Comparison of ENCODE assay signal across 15 mouse cellular contexts in genomic region chr16:46617544-46618335, GRCm38 (mm10).
A peak's percentile ranks its signal among the peaks of the same experiment; 100 is the strongest.
DNase-seq lines count a peak whose midpoint lies in the region; ATAC-seq and TF ChIP-seq lines count a peak whose summit lies in the region.
"Had no signal": no experiment of that assay in that cellular context is flagged by ENCODE, and none has a peak within 500 bp of the region (broad histone marks: within the 10 kb centered on the region; RNA-seq: fewer than 3 reads in every experiment).

No protein-coding gene starts in this region.

- H3K36me3 ChIP-seq in forebrain, embryonic 12.5 days (replicated peaks), result no peaks in the 10 kb centered on the region
- no peaks in the 10 kb centered on the region for H3K36me3 ChIP-seq in forebrain, embryonic 10.5 days (replicated peaks)
- no peaks in the 10 kb centered on the region for H3K36me3 ChIP-seq in lung, embryonic 14.5 days (ENCODE audit: insufficient read depth)
- H3K36me3 ChIP-seq in embryonic facial prominence, embryonic 11.5 days (replicated peaks; ENCODE audit: control insufficient read depth, insufficient read depth, low read depth, low read length), result no peaks in the 10 kb centered on the region
- H3K36me3 ChIP-seq in limb, embryonic 15.5 days, result no peaks in the 10 kb centered on the region
- H3K36me3 ChIP-seq in liver, embryonic 11.5 days (ENCODE audit: control insufficient read depth, insufficient read depth, low read length), result no peaks in the 10 kb centered on the region
- H3K36me3 ChIP-seq: midbrain, embryonic 10.5 days; neural tube, embryonic 12.5 days had no signal

- no peak for DNase-seq in forebrain, embryonic 10.5 days (ENCODE audit: extremely low spot score, low spot score)
- DNase-seq in lung, embryonic 14.5 days, result peak; percentile 4
- no peak for DNase-seq in lung, adult 2 months
- peak; percentile 33 for DNase-seq in embryonic facial prominence, embryonic 11.5 days (ENCODE audit: low spot score)
- DNase-seq in layer of hippocampus, adult 8-10 months (ENCODE audit: low spot score in 2 of 2), result no peak
- no peak for DNase-seq in liver, embryonic 11.5 days (ENCODE audit: low spot score)
- DNase-seq: cerebellum, adult 9-11 months; thymus, adult 18-20 months had no signal

- no peak for TF ChIP-seq POLR2A in lung, adult 2 months (IDR thresholded peaks at IDR 0.05; ENCODE audit: borderline replicate concordance, extremely low read depth, low read depth, low read length)

- WGBS in forebrain, embryonic 12.5 days, result 49% methylated on average over 13 of the region's 13 CpGs
- 72% methylated on average over 13 of the region's 13 CpGs for WGBS in forebrain, embryonic 10.5 days
- WGBS in lung, embryonic 14.5 days, result 36% methylated on average over 13 of the region's 13 CpGs
- 55% methylated on average over 13 of the region's 13 CpGs for WGBS in lung, adult 2 months
- 64% methylated on average over 13 of the region's 13 CpGs for WGBS in embryonic facial prominence, embryonic 11.5 days
- 49% methylated on average over 13 of the region's 13 CpGs for WGBS in limb, embryonic 15.5 days
- WGBS in liver, embryonic 11.5 days, result 75% methylated on average over 13 of the region's 13 CpGs

- 0 out of 2 replicates have a peak, but pooled peaks have one; percentile 44 for ATAC-seq in forebrain, embryonic 12.5 days (ENCODE audit: low FRiP score)
- ATAC-seq in lung, embryonic 14.5 days (ENCODE audit: insufficient read depth), result no peak
- no peak for ATAC-seq in embryonic facial prominence, embryonic 11.5 days (replicated peaks; ENCODE audit: insufficient number of reproducible peaks, low FRiP score, low TSS enrichment, low read depth)
- 0 out of 2 replicates have a peak, but pooled peaks have one; percentile 19 for ATAC-seq in limb, embryonic 15.5 days (ENCODE audit: insufficient number of reproducible peaks, low FRiP score, low TSS enrichment, low read depth)
- ATAC-seq in liver, embryonic 11.5 days (replicated peaks; ENCODE audit: low FRiP score), result no peak
- ATAC-seq: activated CD4-positive, CD25-positive, alpha-beta regulatory T cell, adult 4 months had no signal

- no peaks in the 10 kb centered on the region for H3K9me3 ChIP-seq in forebrain, embryonic 12.5 days
- no peaks in the 10 kb centered on the region for H3K9me3 ChIP-seq in forebrain, embryonic 10.5 days
- H3K9me3 ChIP-seq in lung, embryonic 14.5 days (ENCODE audit: low read depth, low read length), result no peaks in the 10 kb centered on the region
- no peaks in the 10 kb centered on the region for H3K9me3 ChIP-seq in embryonic facial prominence, embryonic 11.5 days (replicated peaks; ENCODE audit: control insufficient read depth, low read length)
- no peaks in the 10 kb centered on the region for H3K9me3 ChIP-seq in limb, embryonic 15.5 days
- H3K9me3 ChIP-seq in liver, embryonic 11.5 days (ENCODE audit: control insufficient read depth, low read length), result no peaks in the 10 kb centered on the region
- H3K9me3 ChIP-seq: midbrain, embryonic 10.5 days; neural tube, embryonic 12.5 days had no signal

- H3K27ac ChIP-seq in forebrain, embryonic 12.5 days, result no peak overlapping the region
- H3K27ac ChIP-seq in forebrain, embryonic 10.5 days, result no peak overlapping the region
- H3K27ac ChIP-seq in lung, embryonic 14.5 days (ENCODE audit: low read depth), result no peak overlapping the region
- no peak overlapping the region for H3K27ac ChIP-seq in embryonic facial prominence, embryonic 11.5 days (replicated peaks; ENCODE audit: low read depth, low read length)
- H3K27ac ChIP-seq in limb, embryonic 15.5 days, result no peak overlapping the region
- H3K27ac ChIP-seq in liver, embryonic 11.5 days (ENCODE audit: low read depth, low read length), result no peak overlapping the region
- H3K27ac ChIP-seq: hindbrain, embryonic 14.5 days; midbrain, embryonic 10.5 days; neural tube, embryonic 12.5 days had no signal

- no peaks in the 10 kb centered on the region for H3K27me3 ChIP-seq in forebrain, embryonic 12.5 days
- no peaks in the 10 kb centered on the region for H3K27me3 ChIP-seq in forebrain, embryonic 10.5 days (ENCODE audit: poor library complexity, severe bottlenecking)
- no peaks in the 10 kb centered on the region for H3K27me3 ChIP-seq in lung, embryonic 14.5 days (ENCODE audit: insufficient read depth, low read length)
- H3K27me3 ChIP-seq in embryonic facial prominence, embryonic 11.5 days (ENCODE audit: control insufficient read depth, insufficient read depth, low read length), result no peaks in the 10 kb centered on the region
- no peaks in the 10 kb centered on the region for H3K27me3 ChIP-seq in limb, embryonic 15.5 days
- H3K27me3 ChIP-seq in liver, embryonic 11.5 days (replicated peaks; ENCODE audit: control insufficient read depth, insufficient read depth, low read length), result no peaks in the 10 kb centered on the region
- H3K27me3 ChIP-seq: neural tube, embryonic 12.5 days had no signal

- no peak overlapping the region for H3K4me2 ChIP-seq in forebrain, embryonic 12.5 days
- H3K4me2 ChIP-seq in lung, embryonic 14.5 days, result no peak overlapping the region
- no peak overlapping the region for H3K4me2 ChIP-seq in embryonic facial prominence, embryonic 11.5 days (ENCODE audit: low read depth, low read length)
- H3K4me2 ChIP-seq in limb, embryonic 15.5 days, result no peak overlapping the region
- no peak overlapping the region for H3K4me2 ChIP-seq in liver, embryonic 11.5 days
- H3K4me2 ChIP-seq: hindbrain, embryonic 14.5 days; neural tube, embryonic 12.5 days had no signal

- H3K9ac ChIP-seq in forebrain, embryonic 12.5 days, result no peak overlapping the region
- H3K9ac ChIP-seq in lung, embryonic 14.5 days, result no peak overlapping the region
- H3K9ac ChIP-seq in embryonic facial prominence, embryonic 11.5 days (replicated peaks; ENCODE audit: low read length), result no peak overlapping the region
- H3K9ac ChIP-seq in limb, embryonic 15.5 days, result no peak overlapping the region
- H3K9ac ChIP-seq in liver, embryonic 11.5 days (ENCODE audit: low read depth, low read length), result no peak overlapping the region
- H3K9ac ChIP-seq: hindbrain, embryonic 14.5 days; neural tube, embryonic 12.5 days had no signal

- no peak for TF ChIP-seq CTCF in lung, embryonic 14.5 days (IDR thresholded peaks at IDR 0.05; ENCODE audit: low read depth)
- no peak for TF ChIP-seq CTCF in lung, adult 2 months (IDR thresholded peaks at IDR 0.05; ENCODE audit: insufficient read depth, low read length)

- no peaks in the 10 kb centered on the region for H3K4me1 ChIP-seq in forebrain, embryonic 12.5 days
- peaks cover 4% of the 10 kb centered on the region; the same call in 1 of the 2 replicates for H3K4me1 ChIP-seq in forebrain, embryonic 10.5 days
- H3K4me1 ChIP-seq in lung, embryonic 14.5 days (ENCODE audit: insufficient read depth), result no peaks in the 10 kb centered on the region
- no peaks in the 10 kb centered on the region for H3K4me1 ChIP-seq in lung, adult 2 months (ENCODE audit: control insufficient read depth, insufficient read depth, low read length)
- no peaks in the 10 kb centered on the region for H3K4me1 ChIP-seq in embryonic facial prominence, embryonic 11.5 days (ENCODE audit: control insufficient read depth, insufficient read depth, low read length)
- H3K4me1 ChIP-seq in limb, embryonic 15.5 days, result no peaks in the 10 kb centered on the region
- no peaks in the 10 kb centered on the region for H3K4me1 ChIP-seq in liver, embryonic 11.5 days (replicated peaks; ENCODE audit: control insufficient read depth, insufficient read depth, low read length)
- H3K4me1 ChIP-seq: neural tube, embryonic 12.5 days had no signal

- no peak overlapping the region for H3K4me3 ChIP-seq in forebrain, embryonic 12.5 days (replicated peaks)
- no peak overlapping the region for H3K4me3 ChIP-seq in forebrain, embryonic 10.5 days
- no peak overlapping the region for H3K4me3 ChIP-seq in lung, embryonic 14.5 days (ENCODE audit: low read depth, low read length)
- H3K4me3 ChIP-seq in lung, adult 2 months (replicated peaks; ENCODE audit: extremely low read depth, low read depth, low read length), result no peak overlapping the region
- H3K4me3 ChIP-seq in embryonic facial prominence, embryonic 11.5 days (ENCODE audit: low read depth, low read length), result no peak overlapping the region
- no peak overlapping the region for H3K4me3 ChIP-seq in limb, embryonic 15.5 days
- H3K4me3 ChIP-seq in liver, embryonic 11.5 days (ENCODE audit: low read depth, low read length), result no peak overlapping the region
- H3K4me3 ChIP-seq: erythroblast, embryonic 14.5 days; midbrain, embryonic 10.5 days; neural tube, embryonic 12.5 days had no signal

Comparison
In these comparisons a context has a peak if more than half of its experiments do, and no peak if none do; other contexts are left out.
1. DNase-seq: peak in lung, embryonic 14.5 days (single experiment) and embryonic facial prominence, embryonic 11.5 days (single experiment); none in forebrain, embryonic 10.5 days (single experiment), lung, adult 2 months (single experiment), layer of hippocampus, adult 8-10 months (0 of 2) and liver, embryonic 11.5 days (single experiment).
2. ATAC-seq: peak in forebrain, embryonic 12.5 days (single experiment) and limb, embryonic 15.5 days (single experiment); none in lung, embryonic 14.5 days (single experiment), embryonic facial prominence, embryonic 11.5 days (single experiment) and liver, embryonic 11.5 days (single experiment).